Mouse (Mus musculus) sigmoid colon, adult 10 weeks (tissue): Measurements from ENCODE around the gene Gm5615. TPM values are rescaled to one million over a fixed set of nuclear protein-coding genes. Genes with fewer than 3 reads are reported as not detected.

ENCODE experiments used
- polyA plus RNA-seq: library from polyadenylated mRNA; stranded (reverse); fragments of 350-450 nt; fragmentation: Illumina TruSeq; extraction: RNeasy Lipid Tissue Mini Kit (QIAGEN cat#74804); gene quantifications from one replicate; pipeline ENCODE4 v1.2.3, GENCODE M21; 2014; ENCODE audit warnings: low read depth, low replicate concordance

Gm5615 gene
- polyA plus RNA-seq: not detected

GRCm38 (mm10) chr9:36541863-36542262, at the start of gene Gm5615:
Gene Gm5615 (minus strand): TSS chr9:36541963.

GRCm38 (mm10) chr9:36582535-36582934, 40.8 kb upstream of the Gm5615 start, which contains the start of gene Gm17689:
Gene Gm17689 (minus strand): TSS chr9:36582635.

Other genes starting within 250 kb of the Gm5615 start
- gene Gm7257, start 110.1 kb downstream of the Gm5615 start, polyA plus RNA-seq: not detected
- not detected for gene Gm9513, start 66.3 kb downstream of the Gm5615 start, polyA plus RNA-seq
- not detected for gene Gm17689, start 40.7 kb upstream of the Gm5615 start, polyA plus RNA-seq
- not detected for gene A630095E13Rik, start 101.4 kb upstream of the Gm5615 start, polyA plus RNA-seq
- not detected for gene Acrv1, start 151.3 kb upstream of the Gm5615 start, polyA plus RNA-seq
- 23.3 TPM for gene Chek1, start 185.1 kb upstream of the Gm5615 start, polyA plus RNA-seq
- gene Stt3a, start 225.7 kb upstream of the Gm5615 start, polyA plus RNA-seq: 331 TPM